Mouse (Mus musculus): Measurements from ENCODE around the gene Tex29. TPM values are rescaled to one million over a fixed set of nuclear protein-coding genes. Genes with fewer than 3 reads are reported as not detected.

Gene Tex29
- total and polyA plus RNA-seq, 2 experiments from 2014 or later: not detected

DNA sequence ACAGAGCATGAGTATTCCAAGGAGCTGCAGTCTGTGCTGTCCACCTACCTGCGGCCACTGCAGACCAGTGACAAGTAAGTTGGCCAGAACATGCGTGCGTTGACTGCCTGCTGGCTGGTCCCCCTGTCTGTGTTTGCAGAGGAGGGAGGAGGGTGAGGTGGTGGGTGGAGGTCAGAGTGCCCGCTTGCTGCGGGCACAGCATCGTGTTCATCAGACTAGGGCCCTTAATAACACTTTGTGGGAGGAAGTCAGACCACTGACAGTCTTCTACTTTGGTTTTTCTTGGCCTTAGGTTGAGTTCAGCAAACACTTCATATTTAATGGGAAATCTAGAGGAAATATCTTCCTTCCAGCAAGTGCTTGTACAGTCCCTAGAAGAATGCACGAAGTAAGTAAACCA lies 39.8 kb upstream of the Tex29 start:
- H3K36me3 ChIP-seq (ENCODE audit: insufficient read depth, low read length): peaks cover 27% of the 10 kb centered on the region
- no peak overlapping the region for H3K27ac ChIP-seq (ENCODE audit: low read depth, low read length)
- no peaks in the 10 kb centered on the region for H3K9me3 ChIP-seq (ENCODE audit: low read length)
- no peaks in the 10 kb centered on the region; the same call in 1 of the 2 replicates for H3K4me1 ChIP-seq (ENCODE audit: insufficient read depth, low read length)
- no peak overlapping the region for H3K4me2 ChIP-seq (ENCODE audit: low read depth, low read length, poor library complexity, severe bottlenecking)
- H3K27me3 ChIP-seq (ENCODE audit: insufficient read depth, low read length): no peaks in the 10 kb centered on the region
- no peak overlapping the region for H3K9ac ChIP-seq (replicated peaks; ENCODE audit: low read length, poor library complexity, severe bottlenecking)
- WGBS: 91% methylated on average over 7 of the region's 7 CpGs
- ATAC-seq (ENCODE audit: low FRiP score) (no peak), DNase-seq (ENCODE audit: low spot score) (no peak)
- H3K4me3 ChIP-seq (ENCODE audit: low read depth, low read length): no peak overlapping the region
- no peak for TF ChIP-seq CTCF (IDR thresholded peaks at IDR 0.05)

DNA sequence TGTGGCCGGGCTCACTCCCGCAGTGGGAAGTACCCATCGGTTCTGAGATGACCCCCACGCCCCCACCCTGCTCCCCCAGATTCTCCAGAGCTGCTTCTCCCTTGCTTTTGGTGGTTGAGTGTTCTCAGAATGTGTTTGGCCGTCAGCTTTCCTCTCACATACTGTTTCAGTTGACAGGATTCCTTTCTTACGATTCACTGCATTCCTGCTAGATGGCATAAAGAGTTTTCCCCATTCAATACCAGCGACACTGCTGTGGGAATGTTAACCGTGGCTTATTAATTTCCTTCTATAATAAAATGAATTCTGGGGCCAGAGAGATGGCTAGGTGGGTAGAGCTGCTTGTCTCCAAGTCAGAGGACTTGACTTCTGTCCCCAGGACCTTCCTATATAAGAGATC lies 38.7 kb upstream of the Tex29 start:
- ATAC-seq (ENCODE audit: low FRiP score) (no peak), DNase-seq (ENCODE audit: low spot score) (no peak)
- no peak overlapping the region for H3K27ac ChIP-seq (ENCODE audit: low read depth, low read length)
- peaks cover 33% of the 10 kb centered on the region for H3K36me3 ChIP-seq (ENCODE audit: insufficient read depth, low read length)
- no peaks in the 10 kb centered on the region; the same call in 1 of the 2 replicates for H3K4me1 ChIP-seq (ENCODE audit: insufficient read depth, low read length)
- no peak overlapping the region for H3K9ac ChIP-seq (replicated peaks; ENCODE audit: low read length, poor library complexity, severe bottlenecking)
- H3K27me3 ChIP-seq (ENCODE audit: insufficient read depth, low read length): no peaks in the 10 kb centered on the region
- no peak overlapping the region for H3K4me2 ChIP-seq (ENCODE audit: low read depth, low read length, poor library complexity, severe bottlenecking)
- no peaks in the 10 kb centered on the region for H3K9me3 ChIP-seq (ENCODE audit: low read length)
- no peak for TF ChIP-seq CTCF (IDR thresholded peaks at IDR 0.05)
- H3K4me3 ChIP-seq (ENCODE audit: low read depth, low read length): no peak overlapping the region
- WGBS: 42% methylated on average over 8 of the region's 8 CpGs

DNA sequence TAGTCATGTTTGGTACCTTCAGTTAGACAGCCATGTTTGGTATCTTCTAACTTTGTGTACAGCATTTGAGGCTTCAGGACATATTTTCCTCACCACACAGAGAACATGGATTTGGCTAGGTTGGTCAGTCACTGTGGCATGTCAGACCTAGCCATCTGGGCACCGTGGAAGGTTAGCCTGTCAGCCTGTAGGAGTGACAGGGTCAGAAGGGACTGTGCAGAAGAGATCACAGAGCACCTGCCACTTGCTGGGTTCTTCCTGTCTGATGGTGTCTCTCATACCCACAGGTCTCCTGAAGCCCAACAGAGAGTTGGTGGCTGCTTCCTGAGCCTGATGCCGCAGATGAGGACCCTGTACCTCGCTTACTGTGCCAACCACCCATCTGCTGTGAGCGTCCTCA lies 35.4 kb upstream of the Tex29 start:
- Histone ChIP-seq H3K36me3 (ENCODE audit: insufficient read depth, low read length) (peaks cover 55% of the 10 kb centered on the region), H3K27me3 (ENCODE audit: insufficient read depth, low read length) (no peaks in the 10 kb centered on the region), H3K4me3 (ENCODE audit: low read depth, low read length) (no peak overlapping the region), H3K9me3 (ENCODE audit: low read length) (no peaks in the 10 kb centered on the region), H3K4me1 (ENCODE audit: insufficient read depth, low read length) (no peaks in the 10 kb centered on the region), H3K27ac (ENCODE audit: low read depth, low read length) (no peak overlapping the region), H3K4me2 (ENCODE audit: low read depth, low read length, poor library complexity, severe bottlenecking) (no peak overlapping the region), H3K9ac (replicated peaks; ENCODE audit: low read length, poor library complexity, severe bottlenecking) (no peak overlapping the region)
- DNase-seq (ENCODE audit: low spot score) (no peak), ATAC-seq (ENCODE audit: low FRiP score) (no peak)
- WGBS: 97% methylated on average over 4 of the region's 4 CpGs
- no peak for TF ChIP-seq CTCF (IDR thresholded peaks at IDR 0.05)

DNA sequence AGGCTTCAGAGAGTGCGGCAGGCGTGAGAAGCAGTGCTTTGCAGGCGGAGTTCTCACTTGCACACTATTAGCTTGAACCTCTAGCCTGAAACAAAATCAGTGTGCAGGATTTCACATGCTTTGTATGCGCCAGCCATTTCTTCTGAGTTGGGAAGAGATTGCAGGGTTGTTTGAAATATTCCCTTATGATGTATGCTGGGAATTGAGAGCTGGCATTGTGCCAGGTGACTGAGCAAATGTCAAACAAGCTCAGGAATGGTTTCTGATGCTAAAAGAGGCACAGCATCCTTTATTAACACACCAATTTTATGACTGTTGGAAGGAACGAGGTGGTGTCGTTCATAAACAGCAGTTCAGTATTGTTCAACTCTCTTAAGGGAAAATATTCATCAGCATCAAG lies 34.0 kb upstream of the Tex29 start:
- DNase-seq (ENCODE audit: low spot score): no peak
- no peak overlapping the region for H3K4me2 ChIP-seq (ENCODE audit: low read depth, low read length, poor library complexity, severe bottlenecking)
- H3K27ac ChIP-seq (ENCODE audit: low read depth, low read length): no peak overlapping the region
- peaks cover 63% of the 10 kb centered on the region for H3K36me3 ChIP-seq (ENCODE audit: insufficient read depth, low read length)
- H3K9me3 ChIP-seq (ENCODE audit: low read length): no peaks in the 10 kb centered on the region
- H3K4me1 ChIP-seq (ENCODE audit: insufficient read depth, low read length): no peaks in the 10 kb centered on the region
- no peaks in the 10 kb centered on the region for H3K27me3 ChIP-seq (ENCODE audit: insufficient read depth, low read length)
- no peak overlapping the region for H3K9ac ChIP-seq (replicated peaks; ENCODE audit: low read length, poor library complexity, severe bottlenecking)
- no peak for TF ChIP-seq CTCF (IDR thresholded peaks at IDR 0.05)
- no peak overlapping the region for H3K4me3 ChIP-seq (ENCODE audit: low read depth, low read length)
- no peak for ATAC-seq (ENCODE audit: low FRiP score)
- 76% methylated on average over 6 of the region's 6 CpGs for WGBS

DNA sequence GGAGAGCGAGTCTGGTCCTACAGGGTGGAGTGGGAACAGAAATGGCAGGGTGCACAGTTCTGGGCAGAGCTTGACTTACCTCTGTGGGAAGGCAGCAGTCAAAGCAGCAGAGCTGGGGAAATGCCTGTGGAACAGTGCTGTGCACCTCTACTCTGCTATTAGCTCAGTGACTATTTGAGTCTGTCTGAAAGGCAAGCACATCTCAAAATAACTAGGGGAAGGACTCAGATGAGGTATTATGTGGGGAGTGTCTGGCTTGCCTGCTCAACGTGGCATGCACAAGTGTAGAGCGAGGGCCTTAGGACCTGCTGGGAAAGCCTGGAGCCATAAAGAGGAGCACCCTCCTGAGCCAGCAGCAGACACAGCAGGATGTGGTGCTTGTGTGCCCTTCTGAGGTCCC lies 32.9 kb upstream of the Tex29 start:
- H3K9me3 ChIP-seq (ENCODE audit: low read length): no peaks in the 10 kb centered on the region
- no peak for TF ChIP-seq CTCF (IDR thresholded peaks at IDR 0.05)
- H3K27ac ChIP-seq (ENCODE audit: low read depth, low read length): no peak overlapping the region
- no peaks in the 10 kb centered on the region for H3K4me1 ChIP-seq (ENCODE audit: insufficient read depth, low read length)
- DNase-seq (ENCODE audit: low spot score) (no peak), ATAC-seq (ENCODE audit: low FRiP score) (no peak)
- no peak overlapping the region for H3K9ac ChIP-seq (replicated peaks; ENCODE audit: low read length, poor library complexity, severe bottlenecking)
- H3K27me3 ChIP-seq (ENCODE audit: insufficient read depth, low read length): no peaks in the 10 kb centered on the region
- H3K36me3 ChIP-seq (ENCODE audit: insufficient read depth, low read length): peaks cover 69% of the 10 kb centered on the region
- no peak overlapping the region for H3K4me2 ChIP-seq (ENCODE audit: low read depth, low read length, poor library complexity, severe bottlenecking)
- 91% methylated on average over 3 of the region's 3 CpGs for WGBS
- H3K4me3 ChIP-seq (ENCODE audit: low read depth, low read length): no peak overlapping the region

DNA sequence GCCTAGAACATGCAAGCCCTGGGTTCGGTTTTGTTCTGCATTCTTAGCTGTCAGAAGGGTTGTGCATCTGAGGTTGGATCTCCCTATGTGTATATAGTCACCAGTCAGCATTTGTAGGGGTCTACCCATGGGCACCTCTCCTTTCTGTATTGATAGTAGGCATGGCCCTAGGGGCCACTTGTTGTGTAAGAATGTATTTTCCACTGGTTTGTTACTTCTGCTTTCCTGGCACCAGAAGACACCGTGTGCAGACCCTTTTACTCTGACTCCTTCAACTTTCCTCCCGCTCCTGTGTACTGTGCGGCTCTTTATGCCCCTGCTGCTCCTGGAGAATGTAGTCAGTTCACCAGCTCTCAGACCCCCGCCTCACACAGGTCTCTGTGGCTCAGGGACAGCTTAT lies 32.2 kb upstream of the Tex29 start:
- Histone ChIP-seq H3K27me3 (ENCODE audit: insufficient read depth, low read length) (no peaks in the 10 kb centered on the region), H3K4me2 (ENCODE audit: low read depth, low read length, poor library complexity, severe bottlenecking) (no peak overlapping the region), H3K4me3 (ENCODE audit: low read depth, low read length) (no peak overlapping the region), H3K9me3 (ENCODE audit: low read length) (no peaks in the 10 kb centered on the region), H3K36me3 (ENCODE audit: insufficient read depth, low read length) (peaks cover 76% of the 10 kb centered on the region), H3K9ac (replicated peaks; ENCODE audit: low read length, poor library complexity, severe bottlenecking) (no peak overlapping the region), H3K27ac (ENCODE audit: low read depth, low read length) (no peak overlapping the region), H3K4me1 (ENCODE audit: insufficient read depth, low read length) (no peaks in the 10 kb centered on the region)
- TF ChIP-seq CTCF (IDR thresholded peaks at IDR 0.05): no peak
- no peak for ATAC-seq (ENCODE audit: low FRiP score)
- 97% methylated on average over 5 of the region's 5 CpGs for WGBS
- DNase-seq (ENCODE audit: low spot score): no peak

All from midbrain, postnatal 0 days (tissue).